Mouse (Mus musculus) layer of hippocampus, adult 18-20 months (tissue): ENCODE measurements around the gene Exoc4. TPM values are rescaled to one million over a fixed set of nuclear protein-coding genes. Genes with fewer than 3 reads are reported as not detected.

Source experiments
- DNase-seq, 2 experiments: peaks; one replicate each; pipeline ENCODE4 v3.0.0; 2022; ENCODE audit warnings: low spot score in 2 of 2
- total RNA-seq, 2 experiments: library from RNA; stranded (reverse); gene quantifications; 2 replicates each; pipeline ENCODE4 v1.2.3; 2021

The Exoc4 gene
- total RNA-seq, 2 experiments from 2014 or later = 82.7 to 87.8 TPM

GRCm38 (mm10) chr6:33465392-33465791, 216.5 kb downstream of the Exoc4 start:
- DNase-seq = no peak

- DNase-seq = no peak
Observed at GRCm38 (mm10) chr6:33466168-33466839, 217.4 kb downstream of the Exoc4 start.

- DNase-seq = no peak
Observed at GRCm38 (mm10) chr6:33468480-33468879, 219.6 kb downstream of the Exoc4 start.

GRCm38 (mm10) chr6:33476134-33476533, 227.2 kb downstream of the Exoc4 start:
- no peak for DNase-seq

GRCm38 (mm10) chr6:33484568-33484967, 235.7 kb downstream of the Exoc4 start:
- no peak for DNase-seq

- DNase-seq = no peak
Observed at GRCm38 (mm10) chr6:33489788-33490187, 240.9 kb downstream of the Exoc4 start.

GRCm38 (mm10) chr6:33496141-33496855, 247.4 kb downstream of the Exoc4 start:
- DNase-seq = no peak

- DNase-seq = no peak
Observed at GRCm38 (mm10) chr6:33497348-33497747, 248.5 kb downstream of the Exoc4 start.

GRCm38 (mm10) chr6:33502388-33502787, 253.5 kb downstream of the Exoc4 start:
- no peak for DNase-seq

GRCm38 (mm10) chr6:33503381-33503780, 254.5 kb downstream of the Exoc4 start:
- DNase-seq = no peak

GRCm38 (mm10) chr6:33507134-33507533, 258.2 kb downstream of the Exoc4 start:
- peak in 1 of 2 experiments; percentile 58 for DNase-seq

GRCm38 (mm10) chr6:33515391-33515790, 266.5 kb downstream of the Exoc4 start:
- DNase-seq = no peak

- DNase-seq = no peak
Observed at GRCm38 (mm10) chr6:33516798-33517197, 267.9 kb downstream of the Exoc4 start.

GRCm38 (mm10) chr6:33517890-33518410, 269.1 kb downstream of the Exoc4 start:
- DNase-seq = no peak

GRCm38 (mm10) chr6:33525695-33526366, 276.9 kb downstream of the Exoc4 start:
- peak; percentile 62 to 81 for DNase-seq

- no peak for DNase-seq
Observed at GRCm38 (mm10) chr6:33540356-33540755, 291.5 kb downstream of the Exoc4 start.

- peak in 1 of 2 experiments; percentile 72 for DNase-seq
Observed at GRCm38 (mm10) chr6:33542712-33543111, 293.8 kb downstream of the Exoc4 start.

GRCm38 (mm10) chr6:33551934-33552333, 303.0 kb downstream of the Exoc4 start:
- DNase-seq = no peak

- DNase-seq = peak in 1 of 2 experiments; percentile 68
Observed at GRCm38 (mm10) chr6:33560925-33561324, 312.0 kb downstream of the Exoc4 start.

- DNase-seq = no peak
Observed at GRCm38 (mm10) chr6:33561911-33562310, 313.0 kb downstream of the Exoc4 start.

- no peak for DNase-seq
Observed at GRCm38 (mm10) chr6:33575947-33576346, 327.1 kb downstream of the Exoc4 start.

GRCm38 (mm10) chr6:33608469-33608868, 359.6 kb downstream of the Exoc4 start:
- DNase-seq = no peak
